8 mouse cellular contexts compared by ENCODE assay signal in the genomic region with DNA sequence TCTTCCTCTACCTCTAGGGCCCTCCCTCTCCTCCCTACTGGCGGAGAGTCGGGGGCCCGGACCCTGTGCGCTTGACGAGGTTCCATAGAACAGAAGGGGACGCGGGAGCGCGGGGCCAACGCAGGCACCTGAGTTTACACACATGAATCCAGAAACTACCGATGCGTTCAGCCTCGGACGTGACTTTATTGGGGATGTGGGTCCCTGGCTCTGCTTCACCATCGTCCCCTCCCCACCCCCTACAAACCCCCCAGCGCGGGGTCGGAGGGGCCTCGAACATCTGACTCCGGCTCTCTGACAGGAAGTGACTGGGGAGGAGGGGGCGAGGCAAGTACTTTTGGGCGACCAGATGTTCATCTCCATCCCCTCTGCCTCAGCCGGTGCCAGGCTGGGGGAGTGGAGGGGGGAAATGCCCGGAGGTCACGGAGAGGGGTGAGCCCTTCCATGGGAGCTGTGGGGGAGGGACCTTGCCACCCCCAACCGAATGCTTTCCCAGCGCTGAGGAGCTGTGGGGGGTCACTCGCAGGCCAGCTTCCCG. TPM values are rescaled to one million over a fixed set of nuclear protein-coding genes. Genes with fewer than 3 reads are reported as not detected.
A peak's percentile ranks its signal among the peaks of the same experiment; 100 is the strongest.
DNase-seq lines count a peak whose midpoint lies in the region; ATAC-seq and TF ChIP-seq lines count a peak whose summit lies in the region.

No protein-coding gene starts in this region.

- H3K27ac ChIP-seq in hindbrain, embryonic 10.5 days: peak overlapping the region; percentile 93

- H3K36me3 ChIP-seq in G1E (replicated peaks): peaks cover 4% of the 10 kb centered on the region
- no peaks in the 10 kb centered on the region for H3K36me3 ChIP-seq in hindbrain, embryonic 10.5 days

- peak; percentile 95 for DNase-seq in heart, adult 11 months
- no peak for DNase-seq in heart, adult 9 months (ENCODE audit: low spot score in 2 of 2)
- no peak for DNase-seq in G1E (ENCODE audit: low spot score)
- peak; percentile 51 for DNase-seq in hindbrain, embryonic 10.5 days (ENCODE audit: low spot score)
- DNase-seq in lung, postnatal 10 days: peak; percentile 69
- DNase-seq in thymus, postnatal 4 days: peak; percentile 64
- DNase-seq in cerebellum, postnatal 10 days: no peak
- DNase-seq in T-cell, adult 2 months (ENCODE audit: low spot score): no peak

- H3K4me1 ChIP-seq in G1E (ENCODE audit: insufficient read depth, low read depth, low read length): peaks cover 35% of the 10 kb centered on the region
- peaks cover 61% of the 10 kb centered on the region for H3K4me1 ChIP-seq in hindbrain, embryonic 10.5 days (replicated peaks)

- no peak for ATAC-seq in G1E (ENCODE audit: extremely low read depth, insufficient number of reproducible peaks, low FRiP score, poor library complexity, severe bottlenecking)

- H3K4me3 ChIP-seq in G1E (ENCODE audit: low read depth, low read length): peak overlapping the region; percentile 70; the same call in 1 of the 2 replicates
- peak overlapping the region; percentile 81 for H3K4me3 ChIP-seq in hindbrain, embryonic 10.5 days

- no peaks in the 10 kb centered on the region for H3K9me3 ChIP-seq in G1E (replicated peaks)
- no peaks in the 10 kb centered on the region for H3K9me3 ChIP-seq in hindbrain, embryonic 10.5 days

- WGBS in hindbrain, embryonic 10.5 days: under 1% methylated on average over 29 of the region's 29 CpGs

- H3K27me3 ChIP-seq in G1E (ENCODE audit: insufficient read depth, low read length): peaks cover 74% of the 10 kb centered on the region
- peaks cover 63% of the 10 kb centered on the region for H3K27me3 ChIP-seq in hindbrain, embryonic 10.5 days (ENCODE audit: insufficient read depth, poor library complexity, severe bottlenecking)

- no peak for TF ChIP-seq CTCF in G1E (IDR thresholded peaks at IDR 0.05; ENCODE audit: low read depth, low read length)

RNA-seq across cellular contexts. Expression of a gene that starts 0.8 kb away (rescaled TPM):
- total RNA-seq in G1E (2014; fragmentation: Nextera tagmentation) (0.90 TPM in 1 of 2 replicates, not detected in the other), G1E (2017) (0.06 and 0.22 TPM in 2 replicates)
- 0.41 and 0.47 TPM in 2 replicates for polyA plus RNA-seq in G1E (2012)
- polyA plus RNA-seq in hindbrain, embryonic 10.5 days (2016; fragmentation: Nextera tagmentation; extraction: Ambion mirVana): 5.5 and 6.1 TPM in 2 replicates

RNA-seq across cellular contexts. Expression of a gene that starts 13.6 kb away (rescaled TPM):
- total RNA-seq in G1E (2014; fragmentation: Nextera tagmentation) (not detected in 2 replicates), G1E (2017) (0.16 TPM in 1 of 2 replicates, not detected in the other)
- polyA plus RNA-seq in G1E (2012): 0.10 TPM in 1 of 2 replicates, not detected in the other
- polyA plus RNA-seq in hindbrain, embryonic 10.5 days (2016; fragmentation: Nextera tagmentation; extraction: Ambion mirVana): 2.8 and 4.0 TPM in 2 replicates

RNA-seq across cellular contexts. Expression of a gene that starts 23.2 kb away (rescaled TPM):
- total RNA-seq in G1E (2014; fragmentation: Nextera tagmentation) (2,842 and 3,361 TPM in 2 replicates), G1E (2017) (987 and 1,219 TPM in 2 replicates)
- polyA plus RNA-seq in G1E (2012): 7,805 and 8,433 TPM in 2 replicates
- polyA plus RNA-seq in hindbrain, embryonic 10.5 days (2016; fragmentation: Nextera tagmentation; extraction: Ambion mirVana): 439 and 483 TPM in 2 replicates

RNA-seq across cellular contexts. Expression of a gene that starts 38.1 kb away (rescaled TPM):
- total RNA-seq in G1E (2014; fragmentation: Nextera tagmentation): 33.9 and 34.5 TPM in 2 replicates
- total RNA-seq in G1E (2017): 50.1 and 50.7 TPM in 2 replicates
- polyA plus RNA-seq in G1E (2012): 79.0 and 80.0 TPM in 2 replicates
- polyA plus RNA-seq in hindbrain, embryonic 10.5 days (2016; fragmentation: Nextera tagmentation; extraction: Ambion mirVana): 32.6 and 32.9 TPM in 2 replicates

Comparison
In these comparisons a context has a peak if more than half of its experiments do, and no peak if none do; other contexts are left out.
1. DNase-seq: peak in heart, adult 11 months (single experiment), hindbrain, embryonic 10.5 days (single experiment), lung, postnatal 10 days (single experiment) and thymus, postnatal 4 days (single experiment); none in heart, adult 9 months (0 of 2), G1E (single experiment), cerebellum, postnatal 10 days (0 of 2) and T-cell, adult 2 months (single experiment).
2. RNA of a gene that starts 23.2 kb away (polyA plus RNA-seq): 7,805 to 8,433 TPM in G1E; 439 to 483 TPM in hindbrain, embryonic 10.5 days; every median in the first group is over 10 times any median in the second.